Mouse (Mus musculus): ENCODE data around the gene Pcyt1a. TPM values are rescaled to one million over a fixed set of nuclear protein-coding genes. Genes with fewer than 3 reads are reported as not detected.

Pcyt1a gene
- polyA plus RNA-seq, 1 experiment from 2014 or later: 35.6 TPM

GRCm38 (mm10) chr16:32402818-32403217 lies 27.9 kb upstream of the Pcyt1a start:
- WGBS: 75% methylated on average over 3 of the region's 3 CpGs
- Histone ChIP-seq H3K9me3 (no peaks in the 10 kb centered on the region), H3K27ac (no peak overlapping the region), H3K36me3 (no peaks in the 10 kb centered on the region), H3K4me3 (no peak overlapping the region), H3K9ac (no peak overlapping the region), H3K4me2 (no peak overlapping the region), H3K4me1 (no peaks in the 10 kb centered on the region), H3K27me3 (no peaks in the 10 kb centered on the region)
- no peak for ATAC-seq (ENCODE audit: borderline replicate concordance, extremely low read depth, low FRiP score, low TSS enrichment)

GRCm38 (mm10) chr16:32405716-32406115 lies 25.0 kb upstream of the Pcyt1a start:
- Histone ChIP-seq H3K27me3 (no peaks in the 10 kb centered on the region), H3K4me2 (no peak overlapping the region), H3K4me1 (no peaks in the 10 kb centered on the region), H3K27ac (no peak overlapping the region), H3K4me3 (no peak overlapping the region), H3K9me3 (no peaks in the 10 kb centered on the region), H3K36me3 (no peaks in the 10 kb centered on the region), H3K9ac (no peak overlapping the region)
- WGBS: 91% methylated on average over 9 of the region's 9 CpGs
- no peak for ATAC-seq (ENCODE audit: borderline replicate concordance, extremely low read depth, low FRiP score, low TSS enrichment)

GRCm38 (mm10) chr16:32406671-32407070 lies 24.1 kb upstream of the Pcyt1a start:
- H3K4me3 ChIP-seq: no peak overlapping the region
- H3K9me3 ChIP-seq: no peaks in the 10 kb centered on the region
- ATAC-seq (ENCODE audit: borderline replicate concordance, extremely low read depth, low FRiP score, low TSS enrichment): no peak
- no peak overlapping the region for H3K4me2 ChIP-seq
- no peaks in the 10 kb centered on the region for H3K4me1 ChIP-seq
- no peak overlapping the region for H3K27ac ChIP-seq
- no peaks in the 10 kb centered on the region for H3K27me3 ChIP-seq
- H3K9ac ChIP-seq: no peak overlapping the region
- no peaks in the 10 kb centered on the region for H3K36me3 ChIP-seq
- 70% methylated on average over 6 of the region's 6 CpGs for WGBS

GRCm38 (mm10) chr16:32407730-32408129 lies 23.0 kb upstream of the Pcyt1a start:
- no peak overlapping the region for H3K9ac ChIP-seq
- H3K27me3 ChIP-seq: no peaks in the 10 kb centered on the region
- H3K9me3 ChIP-seq: no peaks in the 10 kb centered on the region
- H3K4me2 ChIP-seq: no peak overlapping the region
- 67% methylated on average over 10 of the region's 10 CpGs for WGBS
- H3K27ac ChIP-seq: no peak overlapping the region
- no peaks in the 10 kb centered on the region for H3K4me1 ChIP-seq
- no peak for ATAC-seq (ENCODE audit: borderline replicate concordance, extremely low read depth, low FRiP score, low TSS enrichment)
- H3K4me3 ChIP-seq: no peak overlapping the region
- no peaks in the 10 kb centered on the region for H3K36me3 ChIP-seq

- H3K36me3 ChIP-seq: no peaks in the 10 kb centered on the region
- ATAC-seq (ENCODE audit: borderline replicate concordance, extremely low read depth, low FRiP score, low TSS enrichment): no peak
- H3K27ac ChIP-seq: no peak overlapping the region
- H3K9me3 ChIP-seq: no peaks in the 10 kb centered on the region
- WGBS: 27% methylated on average over 1 of the region's 1 CpGs
- H3K27me3 ChIP-seq: no peaks in the 10 kb centered on the region
- no peak overlapping the region for H3K4me3 ChIP-seq
- no peak overlapping the region for H3K4me2 ChIP-seq
- H3K9ac ChIP-seq: no peak overlapping the region
- peaks cover 11% of the 10 kb centered on the region; the same call in 1 of the 2 replicates for H3K4me1 ChIP-seq
These were observed 13.3 kb upstream of the Pcyt1a start for GRCm38 (mm10) chr16:32417457-32417856.

- Histone ChIP-seq H3K9ac (peak within 1 kb of the TSS; percentile 63), H3K27ac (peak within 1 kb of the TSS; percentile 93), H3K9me3 (no peaks in the 10 kb centered on the region), H3K36me3 (no peaks in the 10 kb centered on the region), H3K4me2 (peak within 1 kb of the TSS; percentile 72), H3K27me3 (no peaks in the 10 kb centered on the region), H3K4me3 (peak within 1 kb of the TSS; percentile 76), H3K4me1 (peaks cover 11% of the 10 kb centered on the region; the same call in 1 of the 2 replicates)
- ATAC-seq (ENCODE audit: borderline replicate concordance, extremely low read depth, low FRiP score, low TSS enrichment): peak; percentile 97
- WGBS: 1% methylated on average over 45 of the region's 45 CpGs
These were observed 10.9 kb upstream of the Pcyt1a start, which contains the start of gene Tctex1d2 for GRCm38 (mm10) chr16:32419517-32420483. Gene Tctex1d2, plus strand, starts transcription at chr16:32419702.

GRCm38 (mm10) chr16:32427506-32427905 lies 3.2 kb upstream of the Pcyt1a start:
- Histone ChIP-seq H3K27me3 (no peaks in the 10 kb centered on the region), H3K9ac (no peak overlapping the region), H3K4me2 (no peak overlapping the region), H3K27ac (no peak overlapping the region), H3K4me1 (peaks cover 14% of the 10 kb centered on the region), H3K9me3 (no peaks in the 10 kb centered on the region), H3K36me3 (no peaks in the 10 kb centered on the region), H3K4me3 (no peak overlapping the region)
- WGBS: 90% methylated on average over 3 of the region's 3 CpGs
- ATAC-seq (ENCODE audit: borderline replicate concordance, extremely low read depth, low FRiP score, low TSS enrichment): no peak

- Histone ChIP-seq H3K4me1 (peaks cover 24% of the 10 kb centered on the region), H3K4me3 (peak overlapping the region; percentile 75), H3K9me3 (no peaks in the 10 kb centered on the region), H3K36me3 (no peaks in the 10 kb centered on the region), H3K27ac (peak overlapping the region; percentile 83), H3K27me3 (no peaks in the 10 kb centered on the region), H3K9ac (peak overlapping the region; percentile 74), H3K4me2 (peak overlapping the region; percentile 88)
- under 1% methylated on average over 28 of the region's 28 CpGs for WGBS
- no peak; the same call in 1 of the 2 replicates for ATAC-seq (ENCODE audit: borderline replicate concordance, extremely low read depth, low FRiP score, low TSS enrichment)
These were observed 398 bp downstream of the Pcyt1a start for GRCm38 (mm10) chr16:32431047-32431591.

GRCm38 (mm10) chr16:32431926-32432325 lies 1.2 kb downstream of the Pcyt1a start:
- H3K4me2 ChIP-seq: peak overlapping the region; percentile 88
- no peak overlapping the region for H3K9ac ChIP-seq
- H3K4me3 ChIP-seq: peak overlapping the region; percentile 75
- no peaks in the 10 kb centered on the region for H3K9me3 ChIP-seq
- no peak overlapping the region for H3K27ac ChIP-seq
- no peak for ATAC-seq (ENCODE audit: borderline replicate concordance, extremely low read depth, low FRiP score, low TSS enrichment)
- H3K36me3 ChIP-seq: no peaks in the 10 kb centered on the region
- peaks cover 24% of the 10 kb centered on the region for H3K4me1 ChIP-seq
- H3K27me3 ChIP-seq: no peaks in the 10 kb centered on the region
- WGBS: 88% methylated on average over 1 of the region's 1 CpGs

GRCm38 (mm10) chr16:32433138-32433537 lies 2.4 kb downstream of the Pcyt1a start:
- peak overlapping the region; percentile 11; the same call in 1 of the 2 replicates for H3K4me2 ChIP-seq
- H3K27ac ChIP-seq: 0 out of 2 replicates have a peak overlapping the region, but pooled peaks have one; percentile 29
- H3K36me3 ChIP-seq: no peaks in the 10 kb centered on the region
- no peak overlapping the region for H3K4me3 ChIP-seq
- 56% methylated on average over 2 of the region's 2 CpGs for WGBS
- H3K4me1 ChIP-seq: peaks cover 24% of the 10 kb centered on the region
- no peaks in the 10 kb centered on the region for H3K9me3 ChIP-seq
- ATAC-seq (ENCODE audit: borderline replicate concordance, extremely low read depth, low FRiP score, low TSS enrichment): no peak
- H3K9ac ChIP-seq: no peak overlapping the region
- H3K27me3 ChIP-seq: no peaks in the 10 kb centered on the region

- WGBS: 19% methylated on average over 6 of the region's 6 CpGs
- no peak overlapping the region for H3K9ac ChIP-seq
- ATAC-seq (ENCODE audit: borderline replicate concordance, extremely low read depth, low FRiP score, low TSS enrichment): peak; percentile 50; the same call in 1 of the 2 replicates
These were observed 3.3 kb downstream of the Pcyt1a start for GRCm38 (mm10) chr16:32434066-32434465.

GRCm38 (mm10) chr16:32434691-32435090 lies 4.0 kb downstream of the Pcyt1a start:
- H3K4me3 ChIP-seq: no peak overlapping the region
- H3K4me2 ChIP-seq: no peak overlapping the region
- H3K27me3 ChIP-seq: no peaks in the 10 kb centered on the region
- no peak overlapping the region for H3K9ac ChIP-seq
- peaks cover 23% of the 10 kb centered on the region for H3K4me1 ChIP-seq
- H3K9me3 ChIP-seq: no peaks in the 10 kb centered on the region
- peak overlapping the region; percentile 33; the same call in 1 of the 2 replicates for H3K27ac ChIP-seq
- no peaks in the 10 kb centered on the region for H3K36me3 ChIP-seq
- ATAC-seq (ENCODE audit: borderline replicate concordance, extremely low read depth, low FRiP score, low TSS enrichment): no peak

More at GRCm38 (mm10) chr16:32434066-32434465, 3.3 kb downstream of the Pcyt1a start:
- no peaks in the 10 kb centered on the region for H3K27me3 ChIP-seq
- H3K4me2 ChIP-seq: no peak overlapping the region; the same call in 1 of the 2 replicates
- no peak overlapping the region for H3K27ac ChIP-seq
- H3K4me1 ChIP-seq: peaks cover 24% of the 10 kb centered on the region
- H3K9me3 ChIP-seq: no peaks in the 10 kb centered on the region
- no peak overlapping the region for H3K4me3 ChIP-seq
- H3K36me3 ChIP-seq: no peaks in the 10 kb centered on the region
